Mouse (Mus musculus) adrenal gland, adult 8-10 months (tissue): ENCODE measurements at regions not wholly inside any gene's neighbourhood (a gene's known extent, or its start where the extent isn't known, plus 50 kb on each side); places are given as distances from the start of the nearest gene placed in this dataset.

Source experiments
- DNase-seq: peaks from one replicate; pipeline ENCODE4 v3.0.0; 2022

DNA sequence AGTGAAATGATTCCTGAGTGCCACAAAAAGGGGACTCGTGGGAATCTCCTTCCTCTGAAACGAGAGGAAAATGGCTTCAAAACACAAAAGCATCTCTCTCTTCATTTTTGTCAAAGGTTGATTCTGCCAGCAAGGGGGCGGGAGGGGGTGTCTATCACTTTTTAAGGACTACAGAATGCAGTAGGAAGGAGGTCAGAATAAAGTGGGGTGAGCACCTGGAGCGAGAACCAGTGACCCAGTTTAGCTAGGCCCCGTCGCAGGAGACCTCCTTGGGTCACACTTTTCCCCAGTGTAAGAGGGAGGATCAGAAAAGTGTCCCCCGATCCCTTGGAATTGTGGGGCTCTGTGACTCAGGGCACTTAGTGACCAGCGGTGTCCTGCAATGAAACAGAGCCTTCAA is 133.1 kb downstream of the Tgfb2 start:
- no peak for DNase-seq

DNA sequence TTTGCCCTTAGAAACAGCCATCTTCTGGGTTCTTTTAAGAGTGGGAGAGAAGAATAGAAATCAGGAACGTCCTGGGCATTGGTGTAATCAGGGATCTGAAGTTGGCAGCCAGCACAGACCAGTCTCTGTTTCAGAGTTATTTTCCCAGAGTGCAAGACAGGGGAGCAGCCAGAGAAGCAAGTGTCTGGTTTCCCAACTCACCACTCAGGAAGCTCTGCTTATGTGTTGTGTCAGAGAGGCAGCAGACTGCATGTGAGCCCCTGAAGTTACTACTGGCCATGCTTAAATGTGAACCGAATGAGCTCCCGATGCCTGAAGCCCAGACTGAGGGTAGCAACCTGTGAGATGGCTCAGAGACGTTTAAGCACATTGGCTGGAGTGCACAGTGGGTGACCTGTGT is 133.7 kb downstream of the Tgfb2 start:
- no peak for DNase-seq

DNA sequence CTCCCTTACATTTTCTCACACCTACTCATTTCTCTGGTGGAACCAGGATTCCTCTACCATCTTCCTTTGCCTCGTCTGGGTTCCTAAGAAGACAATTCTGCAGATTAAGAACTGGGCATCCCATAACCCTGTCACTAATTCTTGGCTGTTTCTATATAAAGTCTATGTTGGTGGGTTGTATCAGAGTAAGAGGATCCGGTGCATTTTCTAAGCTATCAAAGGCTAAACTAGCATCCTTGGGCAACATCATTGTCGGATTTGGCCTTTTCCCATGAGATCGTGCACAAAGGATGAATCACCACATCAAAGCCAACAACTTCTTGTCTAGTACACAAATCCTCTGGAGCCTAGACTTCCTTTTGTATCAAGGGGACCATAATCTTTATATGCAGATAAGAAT is 137.3 kb downstream of the Tgfb2 start:
- DNase-seq: peak; percentile 12

DNA sequence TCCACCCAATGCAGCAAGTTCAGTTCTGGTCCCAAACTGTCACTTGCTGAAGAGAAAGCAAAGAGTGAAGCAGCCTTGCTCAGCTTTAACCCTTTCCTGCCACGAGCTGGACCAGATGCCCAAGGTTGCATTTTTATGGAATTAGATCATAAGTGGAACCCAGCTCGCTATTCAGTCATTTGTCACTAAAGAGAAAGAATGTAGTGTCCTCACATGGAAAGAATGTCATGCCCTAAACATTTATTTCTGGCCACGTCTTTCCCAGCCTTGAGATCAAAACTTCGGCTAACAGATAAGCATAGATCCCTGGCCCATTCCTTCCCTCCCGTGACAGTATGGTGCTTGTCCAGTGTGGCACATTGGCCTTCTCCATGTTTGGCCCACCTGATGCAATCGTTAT is 137.7 kb downstream of the Tgfb2 start:
- peak; percentile 36 for DNase-seq

DNA sequence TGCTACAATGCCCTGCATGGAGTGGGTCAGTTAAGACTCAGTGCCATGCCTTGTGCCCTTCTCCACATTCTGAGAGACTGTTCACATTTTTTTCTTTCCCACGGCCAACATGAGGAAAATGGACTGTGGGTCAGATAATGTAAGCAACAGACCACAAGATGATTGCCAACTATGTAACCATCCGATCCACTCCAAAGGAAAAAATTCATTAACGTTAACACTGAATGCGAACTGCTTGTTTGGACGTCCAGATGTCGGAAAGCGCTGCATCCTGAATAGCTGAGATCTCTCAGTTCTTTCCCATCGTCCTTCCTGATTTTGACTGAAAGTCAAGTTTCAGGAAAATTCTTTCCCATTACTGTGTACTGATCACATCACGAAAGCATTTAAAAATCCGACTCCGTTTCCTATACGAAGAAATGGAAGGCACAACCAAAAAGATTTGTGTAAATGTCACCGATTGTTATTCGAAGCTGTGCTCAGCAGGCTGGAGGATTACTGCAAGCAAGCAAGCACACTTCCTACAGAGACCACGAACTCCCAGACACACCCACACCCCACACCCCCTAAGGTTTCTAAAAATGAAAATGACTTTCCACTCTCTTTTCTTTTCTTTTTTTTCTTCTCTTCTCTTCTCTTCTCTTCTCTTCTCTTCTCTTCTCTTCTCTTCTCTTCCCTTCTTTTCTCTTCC is 138.5 kb downstream of the Tgfb2 start:
- DNase-seq: no peak

DNA sequence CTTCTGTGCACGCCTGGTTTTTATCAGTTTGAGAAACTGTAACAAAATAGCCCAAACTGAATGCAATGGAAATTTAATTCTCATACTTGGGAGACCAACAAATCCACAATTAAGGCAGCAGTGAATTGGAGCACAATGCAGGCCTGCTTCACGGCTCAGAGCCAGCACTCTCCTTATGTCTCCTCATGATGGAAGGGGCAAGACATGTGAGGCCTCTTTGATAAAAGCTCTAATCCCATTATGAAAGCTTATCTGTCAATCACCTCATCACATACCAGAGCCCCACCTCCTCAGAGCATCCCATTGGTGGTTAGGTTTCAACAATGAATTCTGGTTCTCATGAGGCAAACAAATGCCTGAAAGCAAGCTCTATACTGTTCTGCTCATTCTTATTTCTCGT is 143.8 kb downstream of the Tgfb2 start:
- DNase-seq: no peak

DNA sequence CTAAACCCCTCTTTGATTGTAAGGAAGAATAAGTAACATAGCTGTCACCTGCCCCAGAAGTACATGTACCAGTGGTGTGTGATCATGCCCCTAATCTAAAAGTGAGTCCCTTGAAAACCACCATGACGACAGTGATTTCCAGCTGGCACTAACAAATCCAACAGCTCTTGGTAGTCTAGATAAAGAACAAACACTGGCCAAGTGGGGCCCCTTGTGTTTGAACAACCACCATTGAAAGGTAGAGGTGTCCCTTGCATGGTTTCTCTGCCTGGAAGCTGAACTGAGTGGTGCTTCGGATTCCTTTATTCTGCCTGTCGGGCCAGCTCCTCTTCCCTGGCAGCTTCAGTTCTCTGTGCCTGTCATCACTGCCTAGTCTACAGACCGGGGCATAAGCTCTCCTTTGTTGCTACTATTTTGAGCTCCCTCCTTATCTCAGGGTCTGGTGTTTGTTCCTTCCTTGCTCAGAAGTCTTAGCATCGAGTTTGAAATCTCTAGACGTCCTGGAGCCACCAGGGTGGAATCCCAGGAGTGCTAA is 150.3 kb downstream of the Tgfb2 start:
- DNase-seq: no peak

DNA sequence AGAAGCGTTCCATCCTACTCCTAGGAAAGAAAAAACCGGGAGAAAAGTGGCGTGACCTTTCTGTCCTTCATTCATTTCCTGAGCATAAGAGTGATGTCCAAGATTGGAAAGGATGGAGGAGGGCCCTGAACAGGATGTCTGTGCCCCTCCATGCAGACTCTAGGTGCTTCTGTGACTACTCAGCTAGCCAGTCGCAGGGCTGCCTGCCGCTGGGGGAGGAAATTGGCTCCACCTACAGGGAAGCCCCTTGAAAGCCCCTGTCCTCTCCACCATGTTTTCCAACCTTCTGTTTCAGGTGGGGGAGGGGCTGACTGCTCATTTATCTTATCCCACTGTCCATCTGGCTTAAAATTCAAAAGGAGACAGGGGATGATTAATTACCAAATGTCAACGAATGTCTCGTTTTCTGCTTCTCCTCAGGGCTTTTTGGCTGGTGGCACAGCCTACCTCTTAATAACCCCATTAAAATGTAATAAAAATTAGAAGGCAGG is 151.2 kb downstream of the Tgfb2 start:
- DNase-seq: no peak

DNA sequence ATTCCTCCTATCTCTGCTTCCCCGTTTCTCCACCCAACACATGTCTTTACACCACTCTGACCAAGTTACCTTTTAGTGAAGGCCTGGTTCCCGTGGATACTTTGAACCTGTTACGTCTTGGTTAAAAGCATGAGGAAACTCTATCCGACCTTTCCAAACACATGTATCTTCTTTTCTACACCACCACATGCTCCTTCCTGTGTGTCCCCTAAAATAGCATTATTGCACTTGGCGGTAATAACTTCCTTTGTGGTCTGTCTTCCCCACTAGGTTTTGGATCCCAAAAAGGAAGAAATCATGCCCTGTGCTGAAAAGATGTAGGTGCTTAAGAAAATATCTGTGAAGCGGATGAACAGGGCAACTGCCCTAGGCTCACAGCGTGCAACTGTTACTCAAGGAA is 153.1 kb downstream of the Tgfb2 start:
- DNase-seq: no peak

DNA sequence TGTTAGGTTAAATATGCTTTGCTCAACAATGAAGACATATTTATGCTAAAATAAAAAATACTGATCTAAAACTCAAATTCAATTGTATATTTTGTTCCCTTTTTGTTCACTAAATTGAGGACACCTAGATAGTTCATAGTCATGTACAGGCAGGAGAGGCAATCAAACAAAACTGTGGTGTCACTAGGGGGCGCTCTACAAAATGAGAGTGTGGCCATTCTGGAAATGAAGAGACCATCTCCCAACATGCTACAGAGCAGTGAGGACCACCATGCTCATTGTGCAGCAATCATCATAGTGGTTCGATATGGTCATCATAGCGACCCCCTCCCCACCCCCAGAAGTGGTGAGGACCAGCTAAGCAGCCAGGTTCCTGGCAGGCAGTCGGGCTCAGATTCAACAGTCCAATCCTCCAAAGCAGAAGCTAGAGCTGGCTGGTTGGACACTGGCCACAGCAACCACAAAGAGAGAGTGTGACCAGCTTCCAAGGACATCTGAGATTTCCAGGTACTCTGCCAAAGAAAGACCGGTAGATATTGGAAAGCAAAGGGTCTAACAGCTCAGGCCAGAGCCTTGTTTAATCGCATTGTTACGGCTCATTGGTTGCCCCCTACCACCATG is 155.4 kb downstream of the Tgfb2 start:
- no peak for DNase-seq

DNA sequence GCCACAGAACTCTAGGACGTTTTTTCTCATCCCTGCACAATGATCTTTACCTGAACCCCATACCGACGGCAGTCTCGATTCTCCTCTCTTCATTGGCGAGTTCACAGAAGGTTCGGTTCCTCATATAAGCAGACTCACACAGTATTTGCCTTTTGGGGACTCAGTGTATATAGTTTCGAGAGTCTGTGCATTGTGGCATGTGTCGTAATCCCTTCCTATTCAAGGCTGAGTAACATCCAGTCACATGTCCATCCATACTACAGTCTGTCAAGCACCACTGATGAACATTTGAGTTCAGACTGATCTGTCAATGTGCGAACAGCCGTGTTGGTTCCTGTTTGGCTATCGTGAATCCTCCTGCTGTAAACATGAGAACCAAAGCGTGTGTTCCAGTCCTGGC is 156.6 kb downstream of the Tgfb2 start:
- no peak for DNase-seq

DNA sequence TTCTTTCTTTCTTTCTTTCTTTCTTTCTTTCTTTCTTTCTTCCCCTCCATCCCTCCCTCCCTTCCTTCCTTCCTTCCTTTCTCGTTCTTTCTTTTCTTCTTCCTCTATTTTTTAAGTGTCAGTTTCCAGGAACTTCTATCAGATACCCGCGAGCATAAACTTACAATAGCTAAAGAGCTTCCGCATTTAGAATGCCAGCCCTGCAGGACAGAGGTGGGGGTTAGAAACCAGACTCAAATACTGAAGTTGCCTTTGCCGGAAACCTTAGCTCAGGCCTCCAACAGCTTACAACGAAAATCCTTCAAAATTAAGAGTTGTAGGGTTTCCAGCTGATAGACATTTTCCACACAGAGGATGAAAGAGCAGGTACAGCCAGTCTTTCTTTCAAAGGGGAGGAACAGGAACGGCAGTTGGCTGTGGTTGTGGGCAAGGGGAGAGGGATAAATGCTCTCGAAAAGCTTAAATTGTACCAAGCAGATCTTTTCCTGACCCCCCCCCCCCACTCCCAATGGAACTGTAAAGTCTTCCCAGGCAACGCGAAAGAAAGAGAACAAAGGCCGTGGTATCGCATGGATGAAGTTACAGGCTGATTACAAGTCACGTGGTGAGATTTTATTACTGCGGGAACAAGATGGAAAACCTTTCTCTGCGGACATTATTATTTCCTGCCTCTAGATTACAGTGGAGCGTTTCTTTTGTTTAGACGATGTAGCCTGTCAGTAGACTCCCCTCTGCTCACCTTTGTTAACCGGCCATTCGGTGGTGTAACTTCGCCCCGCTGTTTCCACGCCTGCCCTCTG is 159.2 kb downstream of the Tgfb2 start:
- no peak for DNase-seq

DNA sequence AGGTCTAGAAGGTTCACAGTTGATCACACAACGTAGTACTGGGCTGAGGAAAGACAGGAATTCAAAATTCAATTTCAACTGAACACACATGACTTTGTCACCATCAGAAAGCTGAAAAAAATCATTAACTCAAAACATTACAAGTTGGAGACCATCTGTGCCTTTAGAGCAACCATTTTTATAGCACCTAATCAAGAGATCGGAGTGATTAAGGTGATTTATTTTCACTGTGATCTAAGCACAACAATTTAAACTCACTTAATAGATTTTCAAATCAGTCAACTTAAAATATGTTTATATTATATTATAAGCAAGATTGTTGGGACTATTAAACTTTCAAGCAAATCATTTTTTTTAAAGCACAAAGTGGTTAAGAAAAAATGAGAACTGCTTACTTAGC is 165.7 kb downstream of the Tgfb2 start:
- no peak for DNase-seq

DNA sequence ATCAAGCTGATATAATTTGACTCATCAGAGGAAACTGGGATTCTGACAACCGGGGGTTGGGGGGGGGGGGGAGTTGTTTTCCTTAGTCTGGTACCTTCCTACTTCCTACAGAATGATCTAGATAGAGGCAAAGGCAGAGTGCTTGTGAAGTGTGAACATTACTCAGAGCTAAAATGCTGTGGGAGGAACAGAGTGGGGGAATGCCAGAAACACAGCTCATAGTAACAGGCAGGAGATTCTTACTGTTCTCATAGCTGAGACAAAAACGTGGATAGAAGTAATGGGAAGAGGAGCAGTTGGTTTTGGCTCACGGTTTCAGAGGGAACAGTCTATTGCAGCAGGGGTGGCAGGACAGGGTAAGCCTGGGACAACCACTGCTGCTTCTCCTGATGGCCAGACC is 167.6 kb downstream of the Tgfb2 start:
- DNase-seq: no peak

DNA sequence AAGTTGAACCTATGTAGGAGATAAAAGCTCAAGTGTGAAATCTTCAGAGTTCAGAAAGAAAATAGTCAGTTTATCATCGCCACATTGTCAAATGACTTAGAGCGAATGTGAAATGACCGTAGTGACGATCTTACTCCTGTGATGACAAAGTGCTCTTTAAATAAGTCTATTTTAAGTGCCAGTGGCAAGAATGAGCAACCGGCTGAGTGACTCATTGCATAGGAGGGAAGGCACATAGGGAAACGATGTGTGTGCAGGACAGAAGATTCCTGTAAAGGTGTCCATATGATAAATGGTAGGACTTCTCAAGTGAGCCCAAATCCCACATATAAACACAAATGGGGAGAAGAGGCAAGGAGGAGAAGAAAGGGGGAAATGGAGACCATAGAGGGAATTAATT is 189.8 kb downstream of the Tgfb2 start:
- DNase-seq: no peak

DNA sequence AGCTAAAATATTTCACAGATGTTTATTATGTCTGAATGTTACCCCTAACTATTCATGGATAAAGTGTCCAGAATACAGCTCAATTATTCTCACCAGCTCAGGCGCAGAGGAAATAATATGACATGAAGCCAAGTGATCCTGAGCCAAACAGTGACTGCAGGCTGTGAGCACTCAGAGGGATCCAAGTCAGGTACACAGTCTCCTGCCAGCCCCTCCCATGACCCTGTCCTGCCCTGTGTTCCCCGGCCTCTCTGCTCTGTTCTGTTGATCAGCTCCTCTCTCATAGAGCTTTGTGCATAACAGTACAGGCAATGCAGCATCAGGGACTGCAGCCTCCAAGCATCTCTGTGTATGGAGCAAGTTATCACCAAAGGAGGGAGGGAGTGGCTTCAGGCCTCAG is 190.7 kb downstream of the Tgfb2 start:
- no peak for DNase-seq

DNA sequence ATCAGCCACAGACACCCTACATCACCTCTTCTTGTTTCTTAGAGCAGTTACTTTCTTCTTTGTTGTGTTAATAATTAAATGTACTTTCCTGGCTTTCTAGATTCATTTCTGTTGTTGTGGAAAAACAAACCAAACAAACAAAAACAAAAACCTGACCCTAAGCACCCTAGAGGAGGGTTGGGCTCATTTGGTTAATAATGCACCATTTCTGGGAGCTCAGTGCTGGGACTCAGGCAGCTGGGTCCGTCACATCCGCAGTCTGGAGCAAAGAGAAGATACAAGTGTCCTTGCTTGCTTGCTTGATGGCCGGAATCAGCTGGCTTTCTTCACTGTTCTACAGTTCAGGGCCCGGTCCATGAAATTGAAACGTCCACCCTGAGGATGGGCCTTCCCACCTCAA is 191.9 kb downstream of the Tgfb2 start:
- no peak for DNase-seq

DNA sequence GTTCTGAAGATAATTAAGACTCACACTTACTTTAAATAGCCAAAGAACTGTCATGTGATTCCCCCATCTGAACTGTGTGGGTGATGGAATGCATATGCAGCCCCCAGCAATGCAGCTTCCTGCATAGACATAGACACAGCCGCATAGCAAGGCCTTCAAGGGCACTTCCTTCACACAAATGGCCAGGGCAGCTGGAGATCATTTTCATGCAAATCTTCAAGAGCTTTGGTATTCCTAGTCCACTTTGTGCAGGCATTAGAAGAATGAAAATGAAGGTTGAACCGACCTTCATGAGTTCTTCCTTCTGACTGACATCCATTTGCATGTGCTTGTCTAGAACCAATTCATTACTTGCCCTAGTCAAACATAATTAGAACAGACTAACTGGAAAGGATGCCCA is 195.3 kb downstream of the Tgfb2 start:
- DNase-seq: no peak

DNA sequence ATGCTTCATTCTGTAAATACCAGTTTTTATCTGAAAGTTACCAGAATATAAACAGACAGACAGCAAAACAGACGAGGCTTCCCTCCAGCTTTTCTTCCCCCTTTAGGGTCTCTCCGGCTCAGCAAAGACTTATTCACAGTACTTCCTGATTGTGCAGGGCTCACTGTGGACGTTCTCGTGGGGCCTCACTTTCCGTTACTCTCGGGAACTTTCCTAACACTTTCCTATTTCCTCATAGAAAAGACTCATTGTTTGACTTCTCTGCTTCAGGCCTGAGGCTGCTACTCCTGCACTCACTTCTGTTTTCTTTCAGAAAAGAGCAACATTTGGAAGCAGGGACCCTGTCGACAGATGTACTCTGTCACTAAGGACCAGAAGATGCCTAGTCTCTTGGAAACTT is 197.4 kb downstream of the Tgfb2 start:
- no peak for DNase-seq

DNA sequence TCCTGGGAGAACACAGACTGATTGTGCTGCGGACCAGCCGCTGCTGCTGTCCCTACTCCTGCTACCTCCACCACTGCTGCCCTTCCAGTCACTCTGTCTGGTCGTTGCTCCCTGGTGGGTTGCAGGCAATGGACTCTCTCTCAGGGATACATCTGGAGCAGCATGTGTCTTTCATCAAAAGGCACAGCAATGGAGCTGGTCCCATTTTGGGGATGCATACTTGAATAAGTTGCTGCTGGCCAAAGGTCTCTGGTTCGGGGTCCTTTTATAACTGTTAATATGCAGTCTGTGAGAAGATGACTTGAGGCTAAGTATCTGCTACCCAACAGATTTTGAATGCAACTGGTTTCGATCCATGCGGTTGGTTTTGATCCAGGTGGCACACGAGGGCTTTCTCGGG is 197.8 kb downstream of the Tgfb2 start:
- no peak for DNase-seq

DNA sequence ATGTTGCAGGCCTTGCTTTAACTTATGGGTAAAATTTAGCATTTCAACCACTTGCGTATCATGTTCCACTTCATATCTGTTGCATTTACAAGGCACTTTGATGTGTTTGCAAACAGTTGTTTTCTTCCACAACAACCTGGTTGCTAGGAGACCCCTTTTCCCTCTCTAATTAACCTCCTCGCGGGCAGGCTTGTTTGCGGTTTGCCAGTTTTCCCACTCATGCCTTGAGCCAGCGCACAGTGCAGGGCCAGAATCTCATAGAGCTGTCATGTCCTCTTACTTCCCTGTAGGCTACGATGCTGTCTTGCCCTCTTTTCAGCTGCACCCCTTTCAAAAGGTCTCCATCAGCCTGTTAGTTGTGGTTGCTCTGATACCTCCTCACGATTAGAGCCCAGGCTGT is 199.3 kb downstream of the Tgfb2 start:
- no peak for DNase-seq

DNA sequence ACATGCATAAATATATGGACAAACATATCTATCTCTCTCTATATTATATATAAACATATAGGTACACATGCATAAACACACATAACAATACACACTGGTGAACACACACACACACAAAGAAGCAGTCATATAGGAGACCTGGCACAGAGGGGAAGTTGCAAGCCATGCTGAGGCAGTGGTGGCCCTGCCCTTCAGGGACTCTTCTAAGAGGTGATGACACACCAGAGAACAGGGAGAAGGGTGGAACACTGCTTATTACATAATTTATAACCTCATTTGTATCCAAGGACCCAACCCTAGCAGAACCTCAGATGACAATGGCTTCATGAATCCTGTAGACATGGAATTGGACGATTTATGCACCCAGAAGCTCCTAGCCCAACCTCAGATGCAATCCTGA is 199.9 kb downstream of the Tgfb2 start:
- DNase-seq: no peak

DNA sequence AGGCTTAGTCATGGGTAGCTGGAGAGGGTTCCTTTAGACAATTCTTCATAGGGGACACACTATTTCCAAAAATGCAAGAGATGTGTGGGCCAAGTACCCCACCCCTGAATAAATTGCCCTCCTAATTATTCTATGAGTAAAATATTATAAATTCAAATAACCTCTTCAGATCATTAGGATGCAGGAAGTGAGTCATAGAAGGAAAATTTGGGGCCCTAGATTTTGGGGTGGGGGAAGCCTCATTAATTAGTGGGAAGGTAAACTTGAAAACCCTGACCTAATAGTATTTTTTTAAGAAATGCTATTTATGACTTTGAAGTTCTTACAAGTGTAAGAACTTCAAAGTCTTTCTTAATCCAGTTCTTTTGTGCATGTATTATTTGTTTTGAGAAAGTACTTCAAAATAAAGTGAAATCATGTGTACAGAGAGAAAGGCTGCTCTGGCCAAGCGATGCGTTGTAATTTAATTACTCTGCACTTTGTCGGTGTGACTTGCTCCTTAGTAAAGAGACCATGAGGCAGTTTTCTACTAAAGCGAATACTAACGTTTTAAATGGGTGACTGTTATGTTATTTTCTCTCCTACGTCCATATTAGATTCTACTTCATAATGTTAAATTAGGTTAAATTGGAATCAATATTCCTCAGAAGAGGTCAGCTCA is 200.6 kb downstream of the Tgfb2 start:
- DNase-seq: no peak
